Mouse (Mus musculus) T-helper 17 cell (primary cell): ENCODE measurements around the gene Foxp1.

ENCODE experiments used
- in situ Hi-C, 2 experiments: fragments of 300-600 bp; cut with MboI, MseI; formaldehyde crosslinking; loops; 1 replicate in 1 of 2; 2 replicates in 1 of 2; pipeline ENCODE4 v1.15.1; 2025; ENCODE audit warnings: high pct_unique_total_duplicates in 2 of 2

Foxp1 gene

GRCm38 (mm10) chr6:99166169-99166568, 356.4 kb downstream of the Foxp1 start:
- in situ Hi-C loops, result no loop called here

DNA sequence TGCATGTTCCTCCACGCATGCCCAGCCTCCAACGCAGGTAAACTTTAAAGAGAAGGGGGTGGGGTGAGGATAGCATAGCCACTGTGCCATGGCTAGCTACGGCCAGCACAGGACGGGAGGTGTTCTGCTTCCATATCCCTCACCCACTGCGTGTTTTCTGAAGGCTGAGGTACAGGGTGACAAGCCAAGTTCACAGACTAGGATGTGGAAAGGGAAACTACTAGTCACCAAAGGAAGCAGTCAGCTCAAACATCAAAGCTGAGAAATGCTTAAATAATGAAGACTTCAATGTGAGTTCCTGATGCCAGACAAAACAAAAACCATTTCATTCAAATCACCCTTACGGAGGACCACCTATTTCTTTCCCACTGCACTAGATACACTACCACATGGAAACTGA, 357.8 kb downstream of the Foxp1 start:
- in situ Hi-C loops, result no loop called here

DNA sequence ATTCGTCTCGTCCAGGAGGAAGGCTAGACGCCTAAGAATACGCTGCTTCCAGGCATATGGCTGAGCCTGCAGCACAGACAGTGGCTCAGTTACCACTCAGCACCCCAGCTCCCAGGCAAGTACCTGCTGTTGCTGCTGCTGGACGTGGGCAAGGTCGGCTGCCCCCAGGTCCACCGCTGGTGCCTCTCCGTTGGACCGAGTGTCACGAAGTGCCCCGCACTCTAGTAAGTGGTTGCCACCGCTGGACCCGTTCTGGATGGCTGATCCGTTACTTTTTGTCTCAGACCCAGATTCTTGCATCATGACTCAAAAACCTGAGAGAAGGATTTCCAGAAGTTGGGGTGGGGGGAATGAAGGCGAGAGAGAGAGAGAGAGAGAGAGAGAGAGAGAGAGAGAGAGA, 359.8 kb downstream of the Foxp1 start:
- in situ Hi-C loops, result no loop called here

- in situ Hi-C loops, result no loop called here
Observed at GRCm38 (mm10) chr6:99160348-99160693, 362.2 kb downstream of the Foxp1 start.

GRCm38 (mm10) chr6:99159452-99160347, 362.8 kb downstream of the Foxp1 start:
- in situ Hi-C loops, result no loop called here

GRCm38 (mm10) chr6:99153682-99154081, 368.8 kb downstream of the Foxp1 start:
- in situ Hi-C loops, result no loop called here

DNA sequence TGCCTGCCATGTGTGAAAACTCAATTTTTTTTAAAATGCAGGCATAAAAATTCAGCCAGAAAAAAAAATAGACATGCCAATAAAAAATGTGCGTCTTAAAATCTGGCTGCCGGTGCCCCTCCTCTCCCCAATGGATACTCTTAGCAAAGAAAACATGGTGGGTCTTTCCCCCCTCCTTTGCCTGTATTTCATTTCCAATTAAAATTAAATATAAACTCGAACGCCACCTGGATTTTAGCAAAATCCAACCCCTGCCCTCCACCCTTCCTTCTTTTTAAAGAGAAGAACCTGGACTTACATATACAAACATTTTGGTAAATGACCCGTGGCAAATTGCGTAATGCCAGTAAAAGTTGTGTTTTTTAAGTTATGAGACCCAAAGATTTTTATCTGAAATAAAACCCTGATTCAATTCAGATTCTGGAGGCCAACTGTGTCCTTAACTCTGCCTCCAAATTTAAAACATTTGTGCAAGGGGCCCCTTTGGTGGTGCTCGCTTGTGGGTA, 376.1 kb downstream of the Foxp1 start:
- in situ Hi-C loops, result no loop called here

- in situ Hi-C loops, result no loop called here
Observed at GRCm38 (mm10) chr6:99145033-99145432, 377.5 kb downstream of the Foxp1 start.

DNA sequence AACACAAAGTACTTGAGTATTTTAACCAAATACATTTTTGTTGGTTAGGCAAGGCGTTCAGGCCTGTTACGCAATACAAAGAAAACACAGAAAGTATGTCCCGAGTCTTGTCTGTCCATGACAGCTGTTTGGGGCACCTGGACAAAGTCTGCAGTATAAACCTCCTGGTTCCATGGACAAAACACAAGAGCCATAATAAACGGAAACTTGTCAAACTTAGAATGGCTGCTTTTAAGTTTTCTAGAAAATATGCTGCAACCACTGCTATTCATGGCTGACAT, 378.8 kb downstream of the Foxp1 start:
- in situ Hi-C loops, result no loop called here

DNA sequence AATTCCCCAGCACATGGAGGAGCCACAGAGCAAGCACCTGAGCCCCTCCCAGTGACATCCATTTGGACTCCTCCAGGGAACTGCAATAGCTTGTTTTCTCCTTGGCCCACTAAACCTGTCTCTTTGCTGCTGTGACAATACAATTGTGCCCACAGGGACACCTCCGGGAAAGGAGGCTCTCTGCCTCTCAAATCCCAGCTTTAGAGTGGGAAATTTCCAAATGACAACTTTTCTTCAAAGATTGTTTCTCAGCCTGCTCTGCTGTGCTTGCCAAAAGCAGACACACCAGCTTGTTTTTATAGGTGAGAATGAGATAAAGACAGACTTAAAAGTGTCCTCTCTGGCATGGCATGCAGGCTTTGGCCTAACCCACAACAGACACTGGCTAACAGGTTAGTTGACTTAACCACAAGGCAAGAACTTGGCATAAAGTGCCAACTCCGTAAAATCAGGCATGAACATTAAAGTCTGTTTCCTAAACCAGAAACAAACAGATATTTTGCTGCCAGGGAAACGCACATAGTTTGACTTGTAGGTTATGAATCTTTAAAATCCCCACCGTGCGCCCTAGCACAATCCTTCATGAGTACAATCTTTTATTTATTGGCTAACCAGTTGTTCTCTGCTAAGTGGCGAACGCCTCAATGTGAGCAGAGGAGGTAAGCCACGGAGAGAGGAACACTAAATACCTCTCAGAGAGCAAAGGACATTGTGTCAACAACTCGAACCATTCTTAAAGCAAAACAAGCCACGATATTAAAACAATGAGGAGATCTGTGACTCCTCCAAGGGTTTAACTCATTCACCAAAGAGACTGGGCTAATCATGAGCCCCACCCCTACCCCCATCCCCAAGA, 379.4 kb downstream of the Foxp1 start:
- in situ Hi-C loops, result no loop called here

GRCm38 (mm10) chr6:99138041-99138440, 384.5 kb downstream of the Foxp1 start:
- in situ Hi-C loops, result no loop called here

- in situ Hi-C loops, result no loop called here
Observed at GRCm38 (mm10) chr6:99137071-99137470, 385.4 kb downstream of the Foxp1 start.

GRCm38 (mm10) chr6:99135938-99136729, 386.4 kb downstream of the Foxp1 start:
- in situ Hi-C loops, result no loop called here

DNA sequence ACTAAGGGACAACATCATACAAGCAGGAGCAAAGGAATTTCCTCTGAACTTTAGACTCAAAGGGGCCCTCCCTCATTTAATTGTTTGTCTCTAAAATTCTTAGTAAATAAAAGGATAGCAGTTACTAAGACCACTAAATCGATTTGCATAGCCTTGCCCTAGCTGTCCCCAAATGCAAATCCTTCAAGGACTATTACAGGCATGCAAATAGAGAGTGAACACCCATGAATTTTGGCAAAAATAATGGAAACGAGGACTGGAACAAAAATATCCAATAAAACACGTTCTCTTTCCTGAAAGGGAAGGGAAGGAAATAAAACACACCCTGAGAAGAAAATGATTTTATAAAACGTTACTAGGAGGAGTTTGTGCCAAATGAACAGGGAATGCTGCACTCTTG, 390.7 kb downstream of the Foxp1 start:
- in situ Hi-C loops, result no loop called here

DNA sequence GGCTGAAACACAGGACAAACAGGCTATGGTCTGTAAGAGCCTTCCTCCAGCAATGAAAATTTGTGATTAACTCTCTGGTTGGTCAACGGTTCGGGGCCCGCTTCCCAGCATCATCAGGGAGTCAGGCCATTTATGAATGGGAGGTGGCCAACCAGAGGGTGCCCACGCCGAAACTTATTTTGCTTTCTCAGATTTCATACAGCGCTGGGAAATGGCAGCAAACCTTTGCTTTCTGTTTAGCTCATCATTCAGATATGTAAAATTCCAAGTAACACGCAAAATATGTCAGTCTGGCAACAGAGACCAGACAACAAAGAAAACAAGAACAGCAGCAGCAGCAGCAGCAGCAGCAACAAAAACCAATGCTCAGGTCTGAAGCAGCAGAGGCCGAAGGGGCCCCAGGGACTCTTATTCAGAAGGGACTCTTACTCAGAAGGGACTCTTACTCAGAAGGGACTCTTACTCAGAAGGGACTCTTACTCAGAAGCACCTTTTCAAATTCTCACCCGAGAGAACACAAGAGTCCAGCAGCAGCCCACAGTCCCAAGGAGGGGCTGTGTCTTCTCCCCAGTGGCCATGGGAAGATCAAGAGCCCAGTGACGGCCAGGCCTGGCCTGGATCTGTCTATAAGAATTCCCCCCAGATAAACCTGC, 391.6 kb downstream of the Foxp1 start:
- in situ Hi-C loops, result no loop called here

- in situ Hi-C loops, result no loop called here
Observed at GRCm38 (mm10) chr6:99126717-99127116, 395.8 kb downstream of the Foxp1 start.

DNA sequence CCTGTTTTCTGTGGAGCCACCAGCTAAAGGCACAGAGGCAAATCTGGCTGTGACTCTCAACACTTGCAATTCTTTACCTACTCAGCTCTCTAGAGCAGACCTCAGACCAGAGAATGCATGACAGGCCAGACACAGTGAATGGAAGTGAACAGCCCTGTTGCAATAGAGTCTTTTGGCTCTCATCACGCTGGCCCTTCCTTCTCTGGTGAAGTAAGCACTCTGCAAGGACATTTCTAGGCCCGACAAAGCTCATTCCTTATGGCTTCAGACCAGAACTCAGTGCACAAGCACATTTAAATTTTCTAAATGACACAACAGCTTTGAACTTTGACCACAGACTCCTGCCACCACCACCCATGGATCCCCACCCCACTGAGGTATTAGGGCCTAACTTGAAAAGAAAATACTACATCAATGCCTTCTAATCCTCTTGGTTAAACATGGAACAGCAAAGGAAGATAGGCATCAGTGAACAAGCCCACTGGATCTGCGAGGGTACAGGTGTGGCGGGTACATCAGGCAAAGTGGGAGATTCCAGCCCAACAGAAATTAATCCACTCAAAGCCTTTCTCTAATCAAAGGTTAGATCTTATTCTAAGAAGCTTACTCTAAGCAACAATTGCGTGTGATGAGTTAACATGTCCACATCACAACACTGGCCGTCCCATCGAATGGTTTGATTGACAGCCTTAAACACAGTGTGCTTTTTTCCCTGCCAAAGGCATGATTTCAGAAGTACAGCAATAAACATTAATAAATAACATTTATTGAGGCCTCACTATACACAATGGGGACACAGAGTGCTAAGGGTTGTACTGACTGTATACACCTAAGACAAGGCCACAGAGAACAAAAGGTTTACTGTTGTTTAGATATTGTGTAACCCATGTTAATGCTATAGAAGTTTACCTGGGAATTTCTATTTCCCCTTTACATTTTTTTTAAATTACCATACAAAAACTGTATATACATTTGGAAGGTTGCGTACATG, 401.4 kb downstream of the Foxp1 start:
- in situ Hi-C loops, result loop anchor here in 1 of 2 experiments (25.0 kb wide), 1 partner anchor 1166 kb away; the partner anchor contains the start of gene Rybp

DNA sequence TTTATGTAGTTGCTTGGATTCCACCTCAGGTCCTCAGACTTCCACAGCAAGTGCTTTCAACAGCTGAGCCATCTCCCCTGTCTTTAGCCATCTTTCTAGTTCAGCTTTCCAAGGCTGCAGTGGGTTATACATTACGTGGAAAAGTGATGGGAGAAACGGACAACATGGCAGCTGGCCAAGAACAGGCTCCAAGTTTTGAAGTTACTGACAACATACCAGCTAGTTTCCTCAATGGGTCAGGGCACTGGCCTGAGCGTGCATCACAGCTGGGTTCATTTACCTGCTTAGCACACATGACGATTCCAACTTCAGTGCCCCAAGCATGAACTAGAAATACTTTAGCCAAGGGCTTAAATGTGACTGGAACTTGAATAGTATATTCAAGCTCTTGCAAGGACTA, 404.0 kb downstream of the Foxp1 start:
- in situ Hi-C loops, result loop anchor here in 1 of 2 experiments (25.0 kb wide), 1 partner anchor 1169 kb away; the partner anchor contains the start of gene Rybp

- in situ Hi-C loops, result loop anchor here in 1 of 2 experiments (25.0 kb wide), 1 partner anchor 1170 kb away; the partner anchor contains the start of gene Rybp
Observed at GRCm38 (mm10) chr6:99117411-99117810, 405.1 kb downstream of the Foxp1 start.

DNA sequence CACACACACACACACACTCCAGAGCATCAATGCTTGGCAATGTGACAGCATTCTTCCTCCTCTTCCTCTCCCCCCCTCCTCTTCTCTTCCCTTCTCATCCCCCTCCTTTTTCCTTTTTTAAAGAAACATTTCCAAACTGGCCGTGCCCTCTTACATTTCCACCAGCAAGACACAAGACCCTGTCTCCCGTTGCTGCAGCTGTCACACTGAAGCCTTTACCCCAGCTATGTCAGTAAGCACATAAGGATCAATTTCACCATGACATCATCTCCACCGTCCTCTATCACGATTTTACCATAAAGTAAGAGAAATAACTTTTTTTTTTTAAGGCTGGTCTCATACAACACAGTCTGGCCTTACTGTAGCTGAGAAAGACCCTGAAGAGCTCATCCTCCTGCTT, 410.7 kb downstream of the Foxp1 start:
- in situ Hi-C loops, result loop anchor here in 1 of 2 experiments (25.0 kb wide), 1 partner anchor 1175 kb away; the partner anchor contains the start of gene Rybp
